Mouse (Mus musculus) cerebellum, adult 2 months (tissue): Measurements from ENCODE around the gene Supt6. TPM values are rescaled to one million over a fixed set of nuclear protein-coding genes. Genes with fewer than 3 reads are reported as not detected.

Source experiments
- DNase-seq, 2 experiments: peaks; one replicate each; pipeline ENCODE4 v3.0.0; 2021
- H3K27ac ChIP-seq: fragments of 200-500 bp; 2 replicates; pipeline ENCODE4 v1.5.1; 2012; ENCODE audit warnings: low read length, control low read depth, inconsistent platforms; ENCODE audit not compliant: insufficient read depth
- H3K27me3 ChIP-seq: fragments of 200-500 bp; 2 replicates; pipeline ENCODE4 v1.6.1; 2012; ENCODE audit warnings: inconsistent platforms, mild to moderate bottlenecking, low read length, moderate library complexity; ENCODE audit not compliant: control insufficient read depth, insufficient read depth
- H3K4me1 ChIP-seq: fragments of 200-500 bp; 2 replicates; pipeline ENCODE4 v1.6.1; 2011; ENCODE audit warnings: low read length; ENCODE audit not compliant: control insufficient read depth, insufficient read depth
- H3K4me3 ChIP-seq: fragments of 200-500 bp; replicated peaks from 2 replicates; pipeline ENCODE3; 2011; ENCODE audit warnings: mild to moderate bottlenecking, low read depth, low read length, control low read depth; ENCODE audit not compliant: insufficient read depth
- CTCF ChIP-seq: fragments of 200-500 bp; IDR thresholded peaks from 2 replicates; pipeline ENCODE4 v1.5.1; 2011; ENCODE audit warnings: low read depth, mild to moderate bottlenecking, control low read depth, low read length, moderate library complexity, borderline replicate concordance; ENCODE audit not compliant: insufficient read depth
- POLR2A ChIP-seq: fragments of 200-500 bp; IDR thresholded peaks from 2 replicates; pipeline ENCODE4 v1.6.1; 2011; ENCODE audit warnings: low read length, control low read depth, borderline replicate concordance; ENCODE audit not compliant: insufficient read depth
- WGBS: fragments of 180-500 bp; shearing (Covaris S2); methylation state at CpG from one replicate; pipeline ENCODE4 v1.1.7; 2018; 5-methylcytosine and 5-hydroxymethylcytosine counted together
- polyA plus RNA-seq: library from polyadenylated mRNA; depleted of rRNA; stranded (reverse); fragments of >200 nt; gene quantifications from 2 replicates; pipeline ENCODE4 v1.2.3, GENCODE M21; 2012; rRNA removed

The Supt6 gene
- polyA plus RNA-seq, 1 experiment = 50.3 TPM

- H3K4me3 ChIP-seq = no peak overlapping the region
- no peak overlapping the region for H3K27ac ChIP-seq
- no peaks in the 10 kb centered on the region; the same call in 1 of the 2 replicates for H3K4me1 ChIP-seq
- H3K27me3 ChIP-seq = no peaks in the 10 kb centered on the region
- no peak for DNase-seq
- TF ChIP-seq POLR2A = no peak
- no peak for TF ChIP-seq CTCF
- WGBS = 79% methylated on average over 3 of the region's 3 CpGs
Observed at GRCm38 (mm10) chr11:78160675-78161074, 85.1 kb downstream of the Supt6 start.

GRCm38 (mm10) chr11:78160171-78160570, 85.6 kb downstream of the Supt6 start:
- no peak overlapping the region for H3K4me3 ChIP-seq
- no peaks in the 10 kb centered on the region; the same call in 1 of the 2 replicates for H3K4me1 ChIP-seq
- TF ChIP-seq POLR2A (no peak), CTCF (no peak)
- H3K27me3 ChIP-seq = no peaks in the 10 kb centered on the region
- no peak for DNase-seq
- 85% methylated on average over 18 of the region's 18 CpGs for WGBS
- no peak overlapping the region for H3K27ac ChIP-seq

- Histone ChIP-seq H3K4me3 (no peak overlapping the region), H3K27me3 (no peaks in the 10 kb centered on the region), H3K27ac (no peak overlapping the region), H3K4me1 (no peaks in the 10 kb centered on the region; the same call in 1 of the 2 replicates)
- DNase-seq = no peak
- TF ChIP-seq CTCF (no peak), POLR2A (no peak)
- WGBS = 61% methylated on average over 7 of the region's 7 CpGs
Observed at GRCm38 (mm10) chr11:78159557-78159956, 86.2 kb downstream of the Supt6 start.

- Histone ChIP-seq H3K27ac (no peak overlapping the region), H3K4me1 (no peaks in the 10 kb centered on the region; the same call in 1 of the 2 replicates), H3K4me3 (no peak overlapping the region), H3K27me3 (no peaks in the 10 kb centered on the region)
- peak; percentile 98 for TF ChIP-seq CTCF
- TF ChIP-seq POLR2A = no peak
- 14% methylated on average over 2 of the region's 2 CpGs for WGBS
- peak; percentile 79 to 84 for DNase-seq
Observed at GRCm38 (mm10) chr11:78159096-78159495, 86.7 kb downstream of the Supt6 start.

Other genes starting within 250 kb of the Supt6 start
- gene Dhrs13, start 213.7 kb downstream of the Supt6 start, polyA plus RNA-seq = 18.8 and 19.5 TPM in 2 replicates
- 134 and 135 TPM in 2 replicates for gene Flot2, start 208.1 kb downstream of the Supt6 start, polyA plus RNA-seq
- gene Eral1, start 165.6 kb downstream of the Supt6 start, polyA plus RNA-seq = 34.0 and 35.8 TPM in 2 replicates
- gene Fam222b, start 151.3 kb downstream of the Supt6 start, polyA plus RNA-seq = 23.0 and 23.5 TPM in 2 replicates
- 21.6 and 22.3 TPM in 2 replicates for gene Traf4, start 80.4 kb downstream of the Supt6 start, polyA plus RNA-seq
- 4.8 and 5.8 TPM in 2 replicates for gene Nek8, start 69.3 kb downstream of the Supt6 start, polyA plus RNA-seq
- gene Tlcd1, start 69.3 kb downstream of the Supt6 start, polyA plus RNA-seq = 147 and 158 TPM in 2 replicates
- 1,121 and 1,182 TPM in 2 replicates for gene Rpl23a, start 62.4 kb downstream of the Supt6 start, polyA plus RNA-seq
- gene Rab34, start 57.6 kb downstream of the Supt6 start, polyA plus RNA-seq = 36.6 and 38.1 TPM in 2 replicates
- 11.7 and 12.1 TPM in 2 replicates for gene Proca1, start 52.6 kb downstream of the Supt6 start, polyA plus RNA-seq
- gene Sdf2, start 241 bp downstream of the Supt6 start, polyA plus RNA-seq = 121 and 124 TPM in 2 replicates
- 112 and 118 TPM in 2 replicates for gene 2610507B11Rik, start 15.8 kb upstream of the Supt6 start, polyA plus RNA-seq
- gene BC030499, start 44.9 kb upstream of the Supt6 start, polyA plus RNA-seq = 2.6 and 2.9 TPM in 2 replicates
- 17.6 and 19.0 TPM in 2 replicates for gene Spag5, start 55.5 kb upstream of the Supt6 start, polyA plus RNA-seq
- gene Aldoc, start 77.0 kb upstream of the Supt6 start, polyA plus RNA-seq = 2,621 and 2,670 TPM in 2 replicates
- 94.2 and 98.6 TPM in 2 replicates for gene Pigs, start 82.4 kb upstream of the Supt6 start, polyA plus RNA-seq
- gene Unc119, start 97.5 kb upstream of the Supt6 start, polyA plus RNA-seq = 72.2 and 75.2 TPM in 2 replicates
- gene Foxn1, start 140.6 kb upstream of the Supt6 start, polyA plus RNA-seq = not detected in 2 replicates
- not detected in 2 replicates for gene Slc13a2, start 176.2 kb upstream of the Supt6 start, polyA plus RNA-seq
- 15.2 and 15.4 TPM in 2 replicates for gene Slc46a1, start 219.7 kb upstream of the Supt6 start, polyA plus RNA-seq